Mouse (Mus musculus) liver, postnatal 0 days (tissue): ENCODE results near the gene Smad3.

Source experiments
- CTCF ChIP-seq: sonication (generic); IDR thresholded peaks from 2 replicates; pipeline ENCODE4 v1.5.1; 2016; ENCODE audit warnings: antibody characterized with exemption, low read depth
- EP300 ChIP-seq: IDR thresholded peaks from 2 replicates; pipeline ENCODE4 v1.6.1; 2016; ENCODE audit warnings: antibody characterized with exemption, low read depth, mild to moderate bottlenecking

- TF ChIP-seq CTCF (no peak), EP300 (no peak)
Observed at GRCm38 (mm10) chr9:63655092-63655491, 102.7 kb downstream of the Smad3 start.
